Mouse (Mus musculus) limb, embryonic 12.5 days (tissue): Measurements from ENCODE around the gene Dgkh. TPM values are rescaled to one million over a fixed set of nuclear protein-coding genes. Genes with fewer than 3 reads are reported as not detected.

Experiments
- ATAC-seq: fragments of 200-750 bp; cut with Nextera tagmentation; 2 replicates; pipeline ENCODE4 v1.8.0; 2017; ENCODE audit warnings: low read depth, moderate TSS enrichment; ENCODE audit not compliant: insufficient number of reproducible peaks, insufficient read depth, low FRiP score, low TSS enrichment
- H3K27ac ChIP-seq: fragments of 300-500 bp; sonication (generic); 2 replicates; pipeline ENCODE4 v1.5.1; 2016; ENCODE audit warnings: mild to moderate bottlenecking, moderate library complexity
- H3K27me3 ChIP-seq: fragments of 300-500 bp; sonication (generic); 2 replicates; pipeline ENCODE4 v1.6.1; 2016; ENCODE audit warnings: mild to moderate bottlenecking, moderate library complexity
- H3K36me3 ChIP-seq: fragments of 300-500 bp; sonication (generic); 2 replicates; pipeline ENCODE4 v1.6.1; 2016; ENCODE audit warnings: mild to moderate bottlenecking, moderate library complexity
- H3K4me1 ChIP-seq: fragments of 300-500 bp; sonication (generic); replicated peaks from 2 replicates; pipeline ENCODE4 v1.6.1; 2016
- H3K4me2 ChIP-seq: fragments of 300-500 bp; sonication (generic); 2 replicates; pipeline ENCODE4 v1.6.1; 2016; ENCODE audit warnings: mild to moderate bottlenecking, moderate library complexity
- H3K4me3 ChIP-seq: fragments of 300-500 bp; sonication (generic); replicated peaks from 2 replicates; pipeline ENCODE4 v1.5.1; 2016; ENCODE audit warnings: mild to moderate bottlenecking
- H3K9ac ChIP-seq: fragments of 300-500 bp; sonication (generic); replicated peaks from 2 replicates; pipeline ENCODE4 v1.6.1; 2016; ENCODE audit warnings: mild to moderate bottlenecking, moderate library complexity
- H3K9me3 ChIP-seq: fragments of 300-500 bp; sonication (generic); 2 replicates; pipeline ENCODE4 v1.6.1; 2016; ENCODE audit warnings: mild to moderate bottlenecking, moderate library complexity
- WGBS: fragments of 180-500 bp; shearing (Covaris S2); methylation state at CpG from one replicate; pipeline ENCODE4 v1.1.7; 2016; 5-methylcytosine and 5-hydroxymethylcytosine counted together
- polyA plus RNA-seq: library from polyadenylated mRNA; unstranded; fragments of >200 nt; fragmentation: Nextera tagmentation; extraction: Ambion mirVana; gene quantifications from 2 replicates; pipeline ENCODE4 v1.2.1, GENCODE M21; 2016

Gene Dgkh
- polyA plus RNA-seq, 1 experiment from 2014 or later = 2.6 TPM

DNA sequence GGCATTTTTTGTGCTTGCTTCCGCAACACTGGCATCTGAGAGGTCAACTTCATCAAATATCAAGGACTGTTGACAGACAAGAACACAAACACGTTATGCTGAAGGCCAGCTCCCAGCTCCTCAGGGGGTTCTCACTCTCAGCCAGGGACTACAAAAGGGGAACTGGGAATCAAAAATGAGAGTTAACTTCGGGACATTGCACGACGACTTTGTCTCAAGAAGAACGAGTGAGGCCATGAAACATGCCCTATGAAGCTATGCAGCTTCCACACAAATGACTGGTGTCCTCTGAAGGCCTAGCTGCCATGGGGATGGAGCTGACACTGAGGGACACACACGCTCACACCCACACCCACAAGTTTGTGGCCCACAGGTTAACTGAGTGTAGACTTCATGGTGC lies 80.9 kb downstream of the Dgkh start:
- no peak overlapping the region for H3K4me3 ChIP-seq
- H3K9me3 ChIP-seq = no peaks in the 10 kb centered on the region
- 83% methylated on average over 7 of the region's 7 CpGs for WGBS
- no peak for ATAC-seq
- H3K36me3 ChIP-seq = no peaks in the 10 kb centered on the region
- no peak overlapping the region for H3K4me2 ChIP-seq
- H3K9ac ChIP-seq = no peak overlapping the region
- no peaks in the 10 kb centered on the region for H3K27me3 ChIP-seq
- H3K4me1 ChIP-seq = peaks cover 5% of the 10 kb centered on the region
- no peak overlapping the region for H3K27ac ChIP-seq

DNA sequence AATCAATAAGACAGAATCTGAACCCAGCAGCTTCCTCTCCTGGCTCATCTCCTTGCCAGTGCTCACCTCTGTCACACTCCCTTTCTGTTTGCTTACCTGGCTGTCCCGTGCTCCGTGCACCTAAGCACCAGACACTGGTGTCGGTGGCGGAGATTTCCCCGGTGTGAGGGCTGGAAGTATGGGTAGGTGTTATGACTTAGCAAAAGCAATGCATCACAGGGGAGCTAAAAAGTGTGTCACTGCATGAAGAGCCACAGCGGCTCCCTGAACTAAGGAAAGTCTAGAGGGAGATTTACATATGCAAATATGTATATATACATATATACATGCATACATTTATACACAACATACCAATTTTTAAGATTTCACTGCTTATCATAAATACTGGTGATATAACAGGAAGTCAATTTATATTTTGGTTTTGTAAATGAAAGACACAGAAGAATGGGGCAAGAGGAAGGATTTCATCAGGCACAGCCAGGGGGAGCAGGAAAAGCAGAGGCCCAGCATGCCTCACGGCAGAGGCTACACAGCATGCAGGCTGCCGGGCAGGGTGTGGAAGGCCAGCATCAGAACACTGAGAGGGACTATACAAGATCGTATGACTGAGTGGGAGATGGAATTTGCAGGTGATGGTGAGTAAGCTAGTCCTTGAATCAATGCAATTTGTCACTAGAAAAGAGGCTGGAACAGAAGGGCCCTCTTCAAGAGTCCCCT lies 82.0 kb downstream of the Dgkh start:
- Histone ChIP-seq H3K36me3 (no peaks in the 10 kb centered on the region), H3K4me1 (no peaks in the 10 kb centered on the region), H3K27ac (no peak overlapping the region), H3K9ac (no peak overlapping the region), H3K4me2 (no peak overlapping the region), H3K4me3 (no peak overlapping the region), H3K9me3 (no peaks in the 10 kb centered on the region), H3K27me3 (no peaks in the 10 kb centered on the region)
- 82% methylated on average over 9 of the region's 9 CpGs for WGBS
- ATAC-seq = no peak

DNA sequence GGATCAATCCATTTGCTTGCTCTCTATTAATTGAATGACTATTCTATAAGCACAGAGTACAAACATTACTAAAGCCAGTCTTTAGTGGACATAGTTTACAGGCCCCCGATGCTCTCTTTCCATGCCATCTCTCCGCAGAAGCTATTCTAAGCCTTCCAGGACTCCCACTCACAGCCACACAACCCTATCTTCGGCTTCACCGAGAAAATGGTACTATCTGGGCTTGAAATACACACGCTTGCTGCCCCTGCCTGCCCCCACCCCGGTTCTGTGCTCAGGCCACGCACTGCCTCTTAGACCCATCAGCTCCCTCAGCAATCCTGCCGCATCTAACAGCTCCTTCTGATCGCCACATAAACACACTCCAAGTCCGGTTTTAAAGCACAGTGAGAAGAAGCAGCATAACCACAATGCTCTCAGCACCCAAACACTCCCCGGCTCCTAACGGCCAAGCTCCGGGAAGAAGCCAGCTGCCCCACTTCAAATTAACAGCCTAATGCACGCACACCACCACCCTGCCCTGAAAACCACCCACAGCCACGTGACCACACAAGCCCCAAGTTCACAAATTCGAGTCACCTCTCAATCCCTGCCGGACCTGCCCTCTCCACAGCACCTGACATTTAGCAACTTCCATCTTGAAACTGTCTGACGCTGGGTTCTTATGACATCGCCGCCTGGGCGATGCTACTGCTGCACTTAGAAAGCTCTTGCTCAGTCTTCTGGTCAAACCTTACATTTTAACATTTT lies 82.9 kb downstream of the Dgkh start:
- Histone ChIP-seq H3K4me3 (no peak overlapping the region), H3K9me3 (no peaks in the 10 kb centered on the region), H3K4me1 (no peaks in the 10 kb centered on the region), H3K9ac (no peak overlapping the region), H3K4me2 (no peak overlapping the region), H3K36me3 (no peaks in the 10 kb centered on the region), H3K27me3 (no peaks in the 10 kb centered on the region), H3K27ac (no peak overlapping the region)
- no peak for ATAC-seq
- 84% methylated on average over 21 of the region's 21 CpGs for WGBS

DNA sequence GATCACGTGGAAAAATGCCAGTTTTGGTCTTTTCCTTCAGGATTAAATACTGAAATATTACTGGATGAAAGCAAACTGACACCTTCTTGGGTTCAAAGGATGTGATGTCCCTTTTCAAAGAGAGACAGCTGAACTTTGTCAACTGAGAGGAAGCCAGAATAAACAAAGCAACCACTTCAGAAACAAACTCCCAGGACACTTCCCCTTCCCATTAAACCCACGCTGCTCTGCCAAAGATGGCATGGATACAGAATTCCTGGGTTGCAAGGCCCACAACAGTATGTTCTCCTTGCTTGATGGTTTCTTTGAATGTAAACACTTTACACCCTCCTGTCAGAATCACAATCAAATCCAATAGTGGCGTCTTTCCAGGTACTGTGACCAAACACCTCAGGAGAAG lies 87.0 kb downstream of the Dgkh start:
- no peak overlapping the region for H3K9ac ChIP-seq
- H3K27ac ChIP-seq = no peak overlapping the region
- WGBS = 75% methylated on average over 3 of the region's 3 CpGs
- no peak overlapping the region for H3K4me2 ChIP-seq
- no peak overlapping the region for H3K4me3 ChIP-seq
- no peaks in the 10 kb centered on the region for H3K9me3 ChIP-seq
- H3K4me1 ChIP-seq = no peaks in the 10 kb centered on the region
- H3K27me3 ChIP-seq = no peaks in the 10 kb centered on the region
- ATAC-seq = no peak
- H3K36me3 ChIP-seq = no peaks in the 10 kb centered on the region

DNA sequence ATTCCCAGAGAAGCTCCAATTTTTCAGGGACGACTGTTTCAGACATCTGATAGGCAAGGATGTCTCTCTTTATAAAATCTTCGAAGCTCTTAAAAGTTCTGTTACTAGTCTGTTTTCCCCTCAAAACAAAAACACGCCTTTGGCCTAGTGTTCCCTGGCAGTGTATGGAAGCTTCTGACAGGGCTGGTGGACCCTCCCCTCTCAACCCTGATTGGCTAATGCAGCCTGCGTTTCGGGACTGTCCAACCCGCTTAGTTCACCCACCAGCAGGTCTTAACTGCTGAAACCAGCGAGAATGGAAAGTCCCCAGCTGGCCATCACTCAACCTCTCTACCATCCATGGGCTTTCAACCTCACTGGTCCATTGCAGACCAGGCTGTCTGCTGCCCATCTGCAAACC lies 91.3 kb downstream of the Dgkh start:
- Histone ChIP-seq H3K4me2 (no peak overlapping the region), H3K36me3 (no peaks in the 10 kb centered on the region), H3K4me1 (no peaks in the 10 kb centered on the region), H3K27me3 (no peaks in the 10 kb centered on the region), H3K9me3 (no peaks in the 10 kb centered on the region), H3K27ac (no peak overlapping the region), H3K4me3 (no peak overlapping the region), H3K9ac (no peak overlapping the region)
- ATAC-seq = no peak
- WGBS = 82% methylated on average over 7 of the region's 7 CpGs

DNA sequence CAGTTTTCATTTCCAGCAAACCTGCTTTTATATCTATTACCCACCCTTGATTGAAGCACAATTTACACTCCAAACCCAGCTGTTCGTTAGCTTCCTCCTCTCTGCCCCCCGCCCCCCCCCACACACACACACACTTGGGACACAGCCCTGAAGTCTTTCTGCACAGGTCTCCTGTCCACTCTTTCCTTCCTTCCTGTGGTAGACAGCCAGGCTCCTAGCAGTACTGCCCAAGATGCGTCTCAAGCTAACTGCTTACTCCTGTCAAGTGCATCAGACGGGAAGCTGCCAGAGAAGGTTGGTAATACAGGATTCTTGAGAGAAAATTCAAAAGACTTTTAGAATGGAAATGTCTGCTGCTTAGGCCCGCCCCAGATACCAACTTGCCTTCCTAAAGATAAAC lies 92.9 kb downstream of the Dgkh start:
- no peak overlapping the region for H3K4me2 ChIP-seq
- no peaks in the 10 kb centered on the region for H3K27me3 ChIP-seq
- WGBS = 84% methylated on average over 5 of the region's 5 CpGs
- H3K36me3 ChIP-seq = no peaks in the 10 kb centered on the region
- no peak for ATAC-seq
- no peak overlapping the region for H3K27ac ChIP-seq
- no peaks in the 10 kb centered on the region for H3K9me3 ChIP-seq
- no peaks in the 10 kb centered on the region for H3K4me1 ChIP-seq
- H3K9ac ChIP-seq = no peak overlapping the region
- H3K4me3 ChIP-seq = no peak overlapping the region

DNA sequence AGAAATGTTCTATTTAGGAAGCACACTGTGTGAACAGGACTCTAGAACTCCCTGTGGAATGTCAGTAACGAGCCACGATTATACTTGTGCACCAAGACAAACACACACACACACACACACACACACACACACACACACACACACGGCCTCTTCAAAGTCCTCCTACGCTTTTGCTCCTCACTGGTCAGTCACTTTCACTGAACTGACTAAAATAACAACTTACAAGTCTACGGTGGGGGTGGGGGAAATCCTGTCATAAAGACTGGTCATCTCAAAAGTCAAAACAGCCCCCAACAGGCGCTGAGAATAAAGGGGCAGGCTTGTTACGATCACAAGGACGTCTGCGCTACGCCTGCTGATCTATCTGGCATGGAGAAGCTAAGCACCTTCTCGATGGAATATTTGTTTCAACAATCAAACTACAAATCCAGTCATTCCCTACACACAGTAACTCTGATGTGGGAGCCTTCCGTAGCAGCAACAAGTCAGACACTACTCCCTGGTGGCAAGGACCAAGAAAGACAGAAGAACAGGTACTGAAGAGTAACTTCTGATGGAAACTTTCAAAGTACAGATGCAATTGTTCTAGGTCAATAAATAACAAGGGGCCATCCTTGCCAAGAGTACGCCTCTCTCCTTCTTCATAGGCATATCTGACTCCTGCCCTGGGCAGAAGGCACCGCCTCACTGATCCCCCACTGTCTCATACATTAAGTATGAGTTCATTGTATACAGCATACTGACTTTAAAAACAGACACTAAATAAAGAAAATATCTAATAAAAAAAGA lies 96.8 kb downstream of the Dgkh start:
- H3K9ac ChIP-seq = no peak overlapping the region
- no peak overlapping the region for H3K4me3 ChIP-seq
- ATAC-seq = no peak
- no peaks in the 10 kb centered on the region for H3K27me3 ChIP-seq
- 82% methylated on average over 14 of the region's 14 CpGs for WGBS
- H3K4me1 ChIP-seq = no peaks in the 10 kb centered on the region
- no peak overlapping the region for H3K4me2 ChIP-seq
- H3K36me3 ChIP-seq = no peaks in the 10 kb centered on the region
- no peaks in the 10 kb centered on the region for H3K9me3 ChIP-seq
- H3K27ac ChIP-seq = no peak overlapping the region

DNA sequence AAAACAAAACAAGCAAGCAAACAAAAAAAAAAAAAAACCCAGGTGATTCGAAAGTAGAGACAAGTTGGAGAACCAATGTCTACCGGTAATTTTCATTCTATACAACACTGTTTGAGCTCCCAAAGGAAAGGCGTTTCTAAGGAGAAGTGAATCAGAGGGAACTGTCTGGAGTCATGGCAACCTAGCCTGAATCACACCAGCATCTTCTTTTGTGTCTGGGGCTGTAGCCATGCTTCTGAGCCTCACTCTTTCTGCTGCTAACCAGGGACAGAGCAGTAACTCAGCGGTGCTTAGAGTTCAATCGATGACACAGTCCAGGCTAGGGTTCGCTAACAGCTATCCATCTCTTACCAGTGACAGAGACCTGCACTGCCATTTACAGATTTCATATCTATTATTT lies 99.8 kb downstream of the Dgkh start:
- Histone ChIP-seq H3K27ac (no peak overlapping the region), H3K27me3 (no peaks in the 10 kb centered on the region), H3K9me3 (no peaks in the 10 kb centered on the region), H3K36me3 (no peaks in the 10 kb centered on the region), H3K4me3 (no peak overlapping the region), H3K4me2 (no peak overlapping the region), H3K9ac (no peak overlapping the region), H3K4me1 (peaks cover 6% of the 10 kb centered on the region; the same call in 1 of the 2 replicates)
- WGBS = 93% methylated on average over 6 of the region's 6 CpGs
- ATAC-seq = no peak

DNA sequence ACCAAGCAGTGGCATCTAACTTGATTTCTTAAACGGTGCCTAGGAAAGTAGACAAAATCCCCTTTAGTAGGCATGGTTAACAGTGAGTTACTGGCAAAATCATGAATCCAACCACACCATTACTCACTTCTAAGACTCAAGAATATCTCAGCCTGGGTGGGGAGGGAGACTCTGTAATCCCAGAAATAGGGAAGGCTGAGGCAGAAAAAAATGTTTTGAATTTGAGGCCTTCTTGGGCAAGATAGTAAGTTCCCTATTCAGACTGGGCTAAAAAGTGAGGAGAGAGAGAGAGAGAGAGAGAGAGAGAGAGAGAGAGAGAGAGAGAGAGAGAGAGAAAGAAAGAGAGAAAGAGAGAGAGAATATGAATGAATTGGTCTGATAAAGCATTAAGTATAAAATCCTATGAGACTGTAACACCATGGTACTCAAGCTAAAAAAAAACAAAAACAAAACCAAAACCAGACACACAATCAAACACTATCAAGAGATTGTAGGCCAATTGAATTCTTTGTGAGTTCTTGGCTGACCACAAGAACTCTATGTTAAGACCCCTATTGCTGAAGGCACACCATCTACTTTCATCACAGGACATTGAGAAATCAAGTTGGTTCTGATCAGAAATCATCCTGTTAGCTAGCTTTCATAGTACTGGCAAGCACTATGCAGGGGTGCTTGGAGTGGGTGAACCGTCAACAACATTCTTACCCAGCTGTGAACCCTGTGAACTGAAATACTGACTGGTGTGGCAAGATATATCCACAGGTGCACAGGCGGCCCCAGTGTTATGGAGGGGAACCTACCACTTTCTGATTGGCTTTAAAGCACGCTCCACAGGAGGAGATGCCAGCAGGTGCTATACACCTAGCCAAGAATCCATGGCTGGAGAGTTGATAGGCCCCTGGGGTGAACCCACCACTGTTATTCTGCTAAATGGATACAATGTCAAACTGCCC lies 101.4 kb downstream of the Dgkh start:
- H3K4me3 ChIP-seq = no peak overlapping the region
- no peaks in the 10 kb centered on the region for H3K27me3 ChIP-seq
- no peak overlapping the region for H3K4me2 ChIP-seq
- 94% methylated on average over 4 of the region's 4 CpGs for WGBS
- no peaks in the 10 kb centered on the region for H3K9me3 ChIP-seq
- H3K27ac ChIP-seq = no peak overlapping the region
- H3K4me1 ChIP-seq = peaks cover 6% of the 10 kb centered on the region; the same call in 1 of the 2 replicates
- no peaks in the 10 kb centered on the region for H3K36me3 ChIP-seq
- no peak overlapping the region for H3K9ac ChIP-seq
- ATAC-seq = no peak

DNA sequence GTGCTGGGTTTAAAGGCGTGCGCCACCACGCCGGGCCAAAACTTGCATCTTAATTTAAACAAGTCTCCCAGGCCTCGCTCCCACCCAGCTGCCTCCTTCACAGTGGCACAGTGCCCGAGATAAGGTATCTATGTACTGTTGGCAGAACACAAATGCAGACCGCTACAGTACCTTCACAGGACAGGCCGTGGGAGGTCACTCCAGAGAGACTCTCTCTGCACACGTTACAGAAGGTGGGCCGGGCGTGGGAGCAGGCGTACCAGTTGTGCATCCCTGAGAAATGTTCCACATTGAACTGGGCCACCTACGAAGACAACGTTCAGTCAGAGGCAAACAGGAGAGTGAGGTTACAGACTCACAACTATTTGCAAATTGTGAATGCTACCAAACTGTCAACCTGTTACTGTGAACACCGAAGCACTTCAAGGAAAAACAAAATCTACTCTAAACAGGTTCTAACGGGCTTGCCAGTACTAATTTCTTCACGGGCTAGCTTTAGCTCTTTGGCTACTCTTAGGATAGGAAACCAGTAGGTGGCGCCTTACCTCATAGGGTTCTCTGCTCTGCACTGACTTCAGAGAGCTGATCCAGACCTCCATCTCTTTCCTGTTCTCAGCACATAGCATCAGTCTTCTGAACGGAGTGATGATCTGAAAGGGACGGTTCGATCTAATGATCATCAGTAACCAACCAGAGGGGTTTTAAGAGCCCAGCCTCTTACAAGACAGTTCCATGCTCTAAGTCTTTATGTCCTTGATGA lies 104.9 kb downstream of the Dgkh start:
- Histone ChIP-seq H3K4me2 (no peak overlapping the region), H3K4me3 (no peak overlapping the region), H3K9me3 (no peaks in the 10 kb centered on the region), H3K4me1 (peaks cover 6% of the 10 kb centered on the region; the same call in 1 of the 2 replicates), H3K36me3 (no peaks in the 10 kb centered on the region; the same call in 1 of the 2 replicates), H3K27me3 (no peaks in the 10 kb centered on the region), H3K27ac (no peak overlapping the region), H3K9ac (no peak overlapping the region)
- no peak for ATAC-seq
- 84% methylated on average over 21 of the region's 21 CpGs for WGBS
